ENCODE assay signal across 14 mouse cellular contexts in genomic region chr13:84066960-84067665, GRCm38 (mm10).
DNase-seq lines count a peak whose midpoint lies in the region; ATAC-seq lines count a peak whose summit lies in the region.
"Had no signal": no experiment of that assay in that cellular context is flagged by ENCODE, and none has a peak within 500 bp of the region (broad histone marks: within the 10 kb centered on the region; RNA-seq: fewer than 3 reads in every experiment).

No protein-coding gene starts in this region.

- H3K27ac ChIP-seq in hindbrain, embryonic 11.5 days (ENCODE audit: low read depth, low read length): peak overlapping the region; percentile 47; the same call in 1 of the 2 replicates
- H3K27ac ChIP-seq in midbrain, embryonic 15.5 days: peak overlapping the region; percentile 93
- H3K27ac ChIP-seq: intestine, embryonic 15.5 days; liver, embryonic 13.5 days; macrophage had no signal

- DNase-seq in cerebellum, adult 11-12 months: no peak
- peak; percentile 55 to 67 for DNase-seq in cerebellum, postnatal 10 days
- no peak for DNase-seq in hindbrain, embryonic 11.5 days (ENCODE audit: low spot score)
- DNase-seq in layer of hippocampus, postnatal 14 days (ENCODE audit: low spot score in 2 of 2): no peak
- DNase-seq in thymus, adult 18-20 months: no peak
- DNase-seq in thymus, postnatal 25 days: no peak
- DNase-seq: adrenal gland, postnatal 25 days; gastrocnemius, postnatal 14 days; liver, embryonic 13.5 days had no signal

- no peak overlapping the region for H3K4me3 ChIP-seq in hindbrain, embryonic 11.5 days (ENCODE audit: low read depth, low read length)
- H3K4me3 ChIP-seq in midbrain, embryonic 15.5 days: no peak overlapping the region
- H3K4me3 ChIP-seq: heart, embryonic 12.5 days; intestine, embryonic 15.5 days; liver, embryonic 13.5 days had no signal

- WGBS in hindbrain, embryonic 11.5 days: 47% methylated on average over 4 of the region's 4 CpGs
- WGBS in midbrain, embryonic 15.5 days: 25% methylated on average over 4 of the region's 4 CpGs

- no peak overlapping the region for H3K9ac ChIP-seq in hindbrain, embryonic 11.5 days (ENCODE audit: low read depth, low read length)
- 0 out of 2 replicates have a peak overlapping the region, but pooled peaks have one; percentile 2 for H3K9ac ChIP-seq in midbrain, embryonic 15.5 days
- H3K9ac ChIP-seq: heart, embryonic 12.5 days; intestine, embryonic 15.5 days; liver, embryonic 13.5 days had no signal

- no peaks in the 10 kb centered on the region for H3K36me3 ChIP-seq in hindbrain, embryonic 11.5 days (ENCODE audit: control insufficient read depth, insufficient read depth, low read length)
- no peaks in the 10 kb centered on the region for H3K36me3 ChIP-seq in midbrain, embryonic 15.5 days (replicated peaks)
- H3K36me3 ChIP-seq: heart, embryonic 12.5 days; intestine, embryonic 15.5 days; liver, embryonic 13.5 days had no signal

- peak; percentile 29; the same call in 1 of the 2 replicates for ATAC-seq in cerebellum, adult (ENCODE audit: insufficient number of reproducible peaks, low FRiP score, low TSS enrichment)
- ATAC-seq in hindbrain, embryonic 11.5 days (ENCODE audit: low FRiP score): no peak
- no peak for ATAC-seq in midbrain, embryonic 15.5 days (replicated peaks)
- ATAC-seq: intestine, embryonic 15.5 days had no signal

- no peaks in the 10 kb centered on the region for H3K9me3 ChIP-seq in hindbrain, embryonic 11.5 days (ENCODE audit: control insufficient read depth, low read length)
- H3K9me3 ChIP-seq in midbrain, embryonic 15.5 days: no peaks in the 10 kb centered on the region
- H3K9me3 ChIP-seq: heart, embryonic 12.5 days; intestine, embryonic 15.5 days; liver, embryonic 13.5 days had no signal

- H3K27me3 ChIP-seq in hindbrain, embryonic 11.5 days (ENCODE audit: control insufficient read depth, insufficient read depth, low read length): no peaks in the 10 kb centered on the region
- H3K27me3 ChIP-seq in midbrain, embryonic 15.5 days (replicated peaks): no peaks in the 10 kb centered on the region
- H3K27me3 ChIP-seq: heart, embryonic 12.5 days; intestine, embryonic 15.5 days; liver, embryonic 13.5 days had no signal

- peaks cover 2% of the 10 kb centered on the region; the same call in 1 of the 2 replicates for H3K4me1 ChIP-seq in hindbrain, embryonic 11.5 days (replicated peaks; ENCODE audit: control insufficient read depth, insufficient read depth, low read length)
- peaks cover 31% of the 10 kb centered on the region for H3K4me1 ChIP-seq in midbrain, embryonic 15.5 days
- H3K4me1 ChIP-seq: heart, embryonic 12.5 days; intestine, embryonic 15.5 days; liver, embryonic 13.5 days had no signal

- no peak overlapping the region for H3K4me2 ChIP-seq in hindbrain, embryonic 11.5 days (replicated peaks; ENCODE audit: low read depth, low read length)
- H3K4me2 ChIP-seq in midbrain, embryonic 15.5 days: 0 out of 2 replicates have a peak overlapping the region, but pooled peaks have one; percentile 31
- H3K4me2 ChIP-seq: heart, embryonic 12.5 days; intestine, embryonic 15.5 days; liver, embryonic 13.5 days had no signal

Comparison
In these comparisons a context has a peak if more than half of its experiments do, and no peak if none do; other contexts are left out.
1. DNase-seq: peak in cerebellum, postnatal 10 days (2 of 2); none in cerebellum, adult 11-12 months (single experiment), hindbrain, embryonic 11.5 days (single experiment), layer of hippocampus, postnatal 14 days (0 of 2), thymus, adult 18-20 months (0 of 2) and thymus, postnatal 25 days (single experiment).